11 mouse cellular contexts compared by ENCODE assay signal in genomic region chr11:12430231-12431041, GRCm38 (mm10). TPM values are rescaled to one million over a fixed set of nuclear protein-coding genes. Genes with fewer than 3 reads are reported as not detected.
DNase-seq lines count a peak whose midpoint lies in the region; ATAC-seq and TF ChIP-seq lines count a peak whose summit lies in the region.
"Had no signal": no experiment of that assay in that cellular context is flagged by ENCODE, and none has a peak within 500 bp of the region (broad histone marks: within the 10 kb centered on the region; RNA-seq: fewer than 3 reads in every experiment).

No protein-coding gene starts in this region.

- no peaks in the 10 kb centered on the region for H3K27me3 ChIP-seq in intestine, embryonic 14.5 days (replicated peaks; ENCODE audit: control insufficient read depth, insufficient read depth, low read length)
- H3K27me3 ChIP-seq in intestine, postnatal 0 days (replicated peaks; ENCODE audit: control insufficient read depth, insufficient read depth, low read length) = no peaks in the 10 kb centered on the region
- H3K27me3 ChIP-seq in embryonic facial prominence, embryonic 10.5 days (replicated peaks; ENCODE audit: low read depth, poor library complexity, severe bottlenecking) = no peaks in the 10 kb centered on the region
- H3K27me3 ChIP-seq in liver, embryonic 12.5 days (replicated peaks) = no peaks in the 10 kb centered on the region

- TF ChIP-seq CTCF in intestine, postnatal 0 days (IDR thresholded peaks at IDR 0.05; ENCODE audit: low read depth) = no peak

- H3K4me3 ChIP-seq in intestine, embryonic 14.5 days (ENCODE audit: low read depth, low read length) = no peak overlapping the region
- H3K4me3 ChIP-seq in intestine, postnatal 0 days (ENCODE audit: low read depth, low read length) = no peak overlapping the region
- no peak overlapping the region for H3K4me3 ChIP-seq in embryonic facial prominence, embryonic 10.5 days
- H3K4me3 ChIP-seq in liver, embryonic 12.5 days = no peak overlapping the region

- 15% methylated on average over 4 of the region's 4 CpGs for WGBS in intestine, embryonic 14.5 days
- 28% methylated on average over 4 of the region's 4 CpGs for WGBS in intestine, postnatal 0 days
- 33% methylated on average over 4 of the region's 4 CpGs for WGBS in embryonic facial prominence, embryonic 10.5 days
- 38% methylated on average over 4 of the region's 4 CpGs for WGBS in liver, embryonic 12.5 days (ENCODE audit: insufficient replicate concordance)

- H3K4me2 ChIP-seq in intestine, embryonic 14.5 days (ENCODE audit: low read length) = no peak overlapping the region
- H3K4me2 ChIP-seq in intestine, postnatal 0 days (replicated peaks; ENCODE audit: low read depth) = no peak overlapping the region
- no peak overlapping the region for H3K4me2 ChIP-seq in liver, embryonic 12.5 days

- ATAC-seq in intestine, embryonic 14.5 days (replicated peaks; ENCODE audit: low FRiP score, low TSS enrichment, low read depth) = peak; percentile 78
- no peak for ATAC-seq in intestine, postnatal 0 days
- peak; percentile 32; the same call in 1 of the 2 replicates for ATAC-seq in liver, embryonic 12.5 days

- peaks cover 20% of the 10 kb centered on the region for H3K4me1 ChIP-seq in intestine, embryonic 14.5 days (replicated peaks; ENCODE audit: control insufficient read depth, insufficient read depth, low read length)
- no peaks in the 10 kb centered on the region for H3K4me1 ChIP-seq in intestine, postnatal 0 days (replicated peaks; ENCODE audit: control insufficient read depth, insufficient read depth, low read length)
- peaks cover 24% of the 10 kb centered on the region for H3K4me1 ChIP-seq in embryonic facial prominence, embryonic 10.5 days
- H3K4me1 ChIP-seq in liver, embryonic 12.5 days = no peaks in the 10 kb centered on the region

- peak overlapping the region; percentile 84 for H3K27ac ChIP-seq in intestine, embryonic 14.5 days (ENCODE audit: low read depth)
- H3K27ac ChIP-seq in intestine, postnatal 0 days (ENCODE audit: low read depth, low read length) = no peak overlapping the region
- peak overlapping the region; percentile 12 for H3K27ac ChIP-seq in embryonic facial prominence, embryonic 10.5 days (replicated peaks)
- no peak overlapping the region for H3K27ac ChIP-seq in liver, embryonic 12.5 days

- peak; percentile 58 for DNase-seq in intestine, embryonic 14.5 days (ENCODE audit: low spot score)
- DNase-seq in R1 (ENCODE audit: low read depth, low spot score) = peak; percentile 49
- peak; percentile 14 for DNase-seq in embryonic facial prominence, embryonic 10.5 days (ENCODE audit: low spot score)
- no peak for DNase-seq in right cerebral cortex, adult 18-20 months
- no peak for DNase-seq in adrenal gland, adult 18-20 months (ENCODE audit: low spot score in 2 of 2)
- no peak for DNase-seq in urinary bladder, adult 18-20 months (ENCODE audit: low spot score in 2 of 2)
- DNase-seq: adrenal gland, postnatal 36 days; cerebellum, postnatal 14 days; spleen, adult 18-20 months had no signal

- no peaks in the 10 kb centered on the region for H3K9me3 ChIP-seq in intestine, embryonic 14.5 days (ENCODE audit: control insufficient read depth, low read length)
- no peaks in the 10 kb centered on the region for H3K9me3 ChIP-seq in intestine, postnatal 0 days (ENCODE audit: control insufficient read depth)
- H3K9me3 ChIP-seq in embryonic facial prominence, embryonic 10.5 days = no peaks in the 10 kb centered on the region
- no peaks in the 10 kb centered on the region for H3K9me3 ChIP-seq in liver, embryonic 12.5 days (replicated peaks)

- no peaks in the 10 kb centered on the region for H3K36me3 ChIP-seq in intestine, embryonic 14.5 days (ENCODE audit: control insufficient read depth, insufficient read depth, low read length)
- H3K36me3 ChIP-seq in intestine, postnatal 0 days (ENCODE audit: control insufficient read depth, insufficient read depth) = no peaks in the 10 kb centered on the region
- H3K36me3 ChIP-seq in embryonic facial prominence, embryonic 10.5 days (replicated peaks) = no peaks in the 10 kb centered on the region
- H3K36me3 ChIP-seq in liver, embryonic 12.5 days = no peaks in the 10 kb centered on the region

- H3K9ac ChIP-seq in intestine, embryonic 14.5 days (ENCODE audit: low read length) = no peak overlapping the region
- H3K9ac ChIP-seq in intestine, postnatal 0 days (ENCODE audit: low read depth, low read length) = no peak overlapping the region
- no peak overlapping the region for H3K9ac ChIP-seq in liver, embryonic 12.5 days

RNA-seq across cellular contexts. Expression of gene Cobl, which starts 34.3 kb away (rescaled TPM):
- 11.6 and 13.1 TPM in 2 replicates for polyA plus RNA-seq in intestine, embryonic 14.5 days (2014; fragmentation: Nextera tagmentation; extraction: Ambion mirVana)
- polyA plus RNA-seq in intestine, postnatal 0 days (2015; fragmentation: Nextera tagmentation; extraction: Ambion mirVana) = 6.3 and 8.5 TPM in 2 replicates
- 2.1 and 3.4 TPM in 2 replicates for polyA plus RNA-seq in embryonic facial prominence, embryonic 10.5 days (2016; fragmentation: Nextera tagmentation; extraction: Ambion mirVana)
- polyA plus RNA-seq in liver, embryonic 12.5 days (2016; fragmentation: Nextera tagmentation; extraction: Ambion mirVana) = 2.4 and 3.5 TPM in 2 replicates
- 1 to 10 TPM; 2.3 to 3.5 TPM for total RNA-seq in adrenal gland, adult 18-20 months (2021)

Comparison
In these comparisons a context has a peak if more than half of its experiments do, and no peak if none do; other contexts are left out.
1. H3K27ac ChIP-seq: peak in intestine, embryonic 14.5 days (single experiment) and embryonic facial prominence, embryonic 10.5 days (single experiment); none in intestine, postnatal 0 days (single experiment) and liver, embryonic 12.5 days (single experiment).
2. DNase-seq: peak in intestine, embryonic 14.5 days (single experiment), R1 (single experiment) and embryonic facial prominence, embryonic 10.5 days (single experiment); none in right cerebral cortex, adult 18-20 months (single experiment), adrenal gland, adult 18-20 months (0 of 2) and urinary bladder, adult 18-20 months (0 of 2).